Mouse (Mus musculus): ENCODE data around the gene Prox1. TPM values are rescaled to one million over a fixed set of nuclear protein-coding genes. Genes with fewer than 3 reads are reported as not detected.
A peak's percentile ranks its signal among the peaks of the same experiment; 100 is the strongest.

The Prox1 gene
- polyA plus RNA-seq (2012; rRNA removed), result 2.8 and 2.9 TPM in 2 replicates

- DNase-seq (ENCODE audit: extremely low spot score in 1 of 2, low spot score in 1 of 2), result peak in 1 of 2 experiments; percentile 51
Observed at GRCm38 (mm10) chr1:190169911-190170818, at the start of gene Prox1. TSS of gene Prox1 (minus strand) at chr1:190170714.

- DNase-seq (ENCODE audit: extremely low spot score in 1 of 2, low spot score in 1 of 2), result no peak
Observed at GRCm38 (mm10) chr1:190216621-190217020, 46.1 kb upstream of the Prox1 start.

- no peak for DNase-seq (ENCODE audit: extremely low spot score in 1 of 2, low spot score in 1 of 2)
Observed at GRCm38 (mm10) chr1:190214626-190215025, 44.1 kb upstream of the Prox1 start.

- DNase-seq (ENCODE audit: extremely low spot score in 1 of 2, low spot score in 1 of 2), result peak; percentile 2 to 23
Observed at GRCm38 (mm10) chr1:190213175-190213574, 42.7 kb upstream of the Prox1 start.

GRCm38 (mm10) chr1:190207246-190207645 lies 36.7 kb upstream of the Prox1 start:
- no peak for DNase-seq (ENCODE audit: extremely low spot score in 1 of 2, low spot score in 1 of 2)

- no peak for DNase-seq (ENCODE audit: extremely low spot score in 1 of 2, low spot score in 1 of 2)
Observed at GRCm38 (mm10) chr1:190205691-190206090, 35.2 kb upstream of the Prox1 start.

GRCm38 (mm10) chr1:190204378-190205070 lies 34.0 kb upstream of the Prox1 start:
- DNase-seq (ENCODE audit: extremely low spot score in 1 of 2, low spot score in 1 of 2), result no peak

GRCm38 (mm10) chr1:190201696-190202095 lies 31.2 kb upstream of the Prox1 start:
- no peak for DNase-seq (ENCODE audit: extremely low spot score in 1 of 2, low spot score in 1 of 2)

- DNase-seq (ENCODE audit: extremely low spot score in 1 of 2, low spot score in 1 of 2), result no peak
Observed at GRCm38 (mm10) chr1:190200996-190201395, 30.5 kb upstream of the Prox1 start.

- no peak for DNase-seq (ENCODE audit: extremely low spot score in 1 of 2, low spot score in 1 of 2)
Observed at GRCm38 (mm10) chr1:190198247-190198646, 27.7 kb upstream of the Prox1 start.

- DNase-seq (ENCODE audit: extremely low spot score in 1 of 2, low spot score in 1 of 2), result no peak
Observed at GRCm38 (mm10) chr1:190192011-190192410, 21.5 kb upstream of the Prox1 start.

GRCm38 (mm10) chr1:190190231-190190965 lies 19.9 kb upstream of the Prox1 start:
- DNase-seq (ENCODE audit: extremely low spot score in 1 of 2, low spot score in 1 of 2), result no peak

- no peak for DNase-seq (ENCODE audit: extremely low spot score in 1 of 2, low spot score in 1 of 2)
Observed at GRCm38 (mm10) chr1:190189125-190189524, 18.6 kb upstream of the Prox1 start.

- DNase-seq (ENCODE audit: extremely low spot score in 1 of 2, low spot score in 1 of 2), result no peak
Observed at GRCm38 (mm10) chr1:190186336-190186735, 15.8 kb upstream of the Prox1 start.

- no peak for DNase-seq (ENCODE audit: extremely low spot score in 1 of 2, low spot score in 1 of 2)
Observed at GRCm38 (mm10) chr1:190185284-190185683, 14.8 kb upstream of the Prox1 start.

GRCm38 (mm10) chr1:190183574-190183973 lies 13.1 kb upstream of the Prox1 start:
- DNase-seq (ENCODE audit: extremely low spot score in 1 of 2, low spot score in 1 of 2), result no peak

GRCm38 (mm10) chr1:190181765-190182164 lies 11.3 kb upstream of the Prox1 start:
- no peak for DNase-seq (ENCODE audit: extremely low spot score in 1 of 2, low spot score in 1 of 2)

GRCm38 (mm10) chr1:190180861-190181260 lies 10.3 kb upstream of the Prox1 start:
- no peak for DNase-seq (ENCODE audit: extremely low spot score in 1 of 2, low spot score in 1 of 2)

- DNase-seq (ENCODE audit: extremely low spot score in 1 of 2, low spot score in 1 of 2), result no peak
Observed at GRCm38 (mm10) chr1:190176961-190177360, 6.4 kb upstream of the Prox1 start.

- no peak for DNase-seq (ENCODE audit: extremely low spot score in 1 of 2, low spot score in 1 of 2)
Observed at GRCm38 (mm10) chr1:190174671-190175661, 4.5 kb upstream of the Prox1 start.

All from frontal cortex, adult 2 months (tissue).